Mouse (Mus musculus): ENCODE results near the gene Gm26741.
"Not testable (repeated sequence)": the region's sequence is repeated elsewhere in the genome, so short reads cannot be mapped to it uniquely, and the experiment has no call there.

Gene Gm26741

GRCm38 (mm10) chr10:52358467-52358866 is at the start of gene Gm26741:
Gene Gm26741 (plus strand): TSS chr10:52358767.
- no peak for DNase-seq (ENCODE audit: extremely low read depth, insufficient read length, low spot score)

GRCm38 (mm10) chr10:52309196-52309595 is 49.4 kb upstream of the Gm26741 start:
- no peak for DNase-seq (ENCODE audit: extremely low read depth, insufficient read length, low spot score)

- DNase-seq (ENCODE audit: extremely low read depth, insufficient read length, low spot score) = no peak
These were observed 38.9 kb upstream of the Gm26741 start for GRCm38 (mm10) chr10:52319506-52320286.

GRCm38 (mm10) chr10:52321918-52322317 is 36.6 kb upstream of the Gm26741 start:
- DNase-seq (ENCODE audit: extremely low read depth, insufficient read length, low spot score) = no peak

- no peak for DNase-seq (ENCODE audit: extremely low read depth, insufficient read length, low spot score)
These were observed 27.6 kb upstream of the Gm26741 start for GRCm38 (mm10) chr10:52331007-52331406.

DNA sequence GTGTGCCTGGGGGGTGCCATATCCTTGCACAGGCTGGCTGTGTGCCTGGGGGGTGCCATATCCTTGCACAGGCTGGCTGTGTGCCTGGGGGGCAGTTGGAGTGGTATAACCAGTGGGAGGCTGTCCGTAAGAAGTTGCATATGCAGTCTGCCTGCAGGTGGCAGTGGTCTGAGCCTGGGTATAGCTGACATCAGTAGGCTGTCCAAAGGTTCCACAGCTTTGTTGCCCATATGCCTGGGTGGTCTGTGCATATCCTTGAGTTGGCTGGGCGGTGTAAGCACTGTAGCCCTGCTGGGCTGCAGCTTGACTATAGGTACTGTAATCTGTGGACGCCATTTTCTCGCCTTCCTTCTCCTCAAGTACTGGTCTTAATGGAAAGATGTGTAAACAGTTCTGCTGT is 15.2 kb upstream of the Gm26741 start:
- DNase-seq (ENCODE audit: extremely low read depth, insufficient read length, low spot score) = not testable (repeated sequence)

GRCm38 (mm10) chr10:52353184-52353583 is 5.4 kb upstream of the Gm26741 start:
- DNase-seq (ENCODE audit: extremely low read depth, insufficient read length, low spot score) = no peak

- DNase-seq (ENCODE audit: extremely low read depth, insufficient read length, low spot score) = no peak
These were observed 1.7 kb downstream of the Gm26741 start for GRCm38 (mm10) chr10:52360241-52360735.

DNA sequence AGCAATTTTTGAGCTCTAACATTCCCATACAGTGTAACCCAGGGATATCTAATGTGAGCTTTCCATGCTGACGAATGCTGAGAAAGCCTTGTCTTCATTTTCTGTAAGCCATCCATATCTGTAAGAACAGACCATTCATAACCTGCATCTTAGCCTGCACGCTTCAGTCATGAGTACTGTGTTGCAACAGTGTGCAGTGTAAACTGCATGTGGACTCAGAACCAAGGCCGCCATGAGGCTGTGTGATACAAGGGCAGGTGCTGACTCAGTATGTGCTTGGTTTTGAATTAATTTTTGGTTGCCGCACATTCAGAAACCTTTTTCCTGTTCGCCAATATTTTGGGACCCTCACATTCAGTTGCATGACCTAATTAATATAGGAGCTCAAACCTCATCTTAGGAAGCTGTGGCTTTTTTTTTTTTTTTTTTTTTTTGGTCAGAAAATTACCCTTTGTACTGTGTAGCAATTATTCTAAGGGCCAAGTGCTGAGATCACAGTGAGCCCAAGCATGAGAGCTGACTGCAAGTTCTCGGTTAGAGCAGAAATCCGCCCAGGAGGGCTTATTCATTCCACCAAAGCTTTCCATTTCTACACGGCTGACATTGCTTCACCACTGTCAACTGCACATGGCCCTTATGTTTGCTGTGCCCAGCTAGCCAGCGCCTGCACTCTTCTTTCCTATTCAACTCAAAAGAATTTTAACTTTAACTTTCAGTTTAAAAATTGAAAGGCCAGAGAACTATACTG is 2.5 kb downstream of the Gm26741 start:
- no peak for DNase-seq (ENCODE audit: extremely low read depth, insufficient read length, low spot score)

- no peak for DNase-seq (ENCODE audit: extremely low read depth, insufficient read length, low spot score)
These were observed 9.8 kb downstream of the Gm26741 start for GRCm38 (mm10) chr10:52368376-52368775.

DNA sequence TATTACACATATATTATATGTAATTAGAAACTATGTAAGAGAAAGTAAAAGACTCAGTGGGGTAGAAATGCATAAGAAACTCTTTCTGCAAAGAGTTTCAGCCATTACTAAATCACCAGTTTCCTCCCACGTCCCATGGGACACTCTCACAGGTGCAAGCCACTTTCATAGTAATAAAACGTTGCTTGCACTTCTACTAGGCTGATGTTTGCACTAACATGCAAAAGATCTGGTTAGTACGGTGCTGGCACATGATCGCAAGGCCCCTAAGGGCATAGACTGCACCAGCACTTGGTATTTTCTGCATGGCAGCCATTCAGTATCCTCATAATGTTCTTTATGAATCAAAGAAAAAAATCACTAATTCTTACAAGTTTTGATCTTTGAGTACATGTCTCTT is 15.3 kb downstream of the Gm26741 start:
- no peak for DNase-seq (ENCODE audit: extremely low read depth, insufficient read length, low spot score)

DNA sequence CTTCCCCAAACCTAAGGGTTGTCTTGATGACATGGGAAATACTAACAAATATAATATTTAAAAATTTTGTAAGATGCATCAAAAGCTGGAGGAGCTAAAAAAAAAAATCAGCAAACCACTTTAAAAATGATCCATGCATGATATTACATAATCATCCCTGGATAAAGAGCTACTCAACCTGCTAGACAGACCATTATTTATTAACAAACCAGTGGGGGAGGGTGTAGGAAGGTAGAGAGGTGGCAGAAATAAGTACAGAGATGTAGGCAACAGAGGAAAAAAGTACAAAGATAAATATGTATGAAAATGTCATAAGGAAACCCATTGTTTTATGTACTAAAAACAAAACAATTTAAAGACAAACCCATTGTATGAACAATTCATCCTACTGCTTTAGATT is 16.1 kb downstream of the Gm26741 start:
- no peak for DNase-seq (ENCODE audit: extremely low read depth, insufficient read length, low spot score)

- no peak for DNase-seq (ENCODE audit: extremely low read depth, insufficient read length, low spot score)
These were observed 17.9 kb downstream of the Gm26741 start for GRCm38 (mm10) chr10:52376422-52376821.

- DNase-seq (ENCODE audit: extremely low read depth, insufficient read length, low spot score) = no peak
These were observed 19.2 kb downstream of the Gm26741 start for GRCm38 (mm10) chr10:52377813-52378212.

- no peak for DNase-seq (ENCODE audit: extremely low read depth, insufficient read length, low spot score)
These were observed 22.8 kb downstream of the Gm26741 start for GRCm38 (mm10) chr10:52381321-52381801.

DNA sequence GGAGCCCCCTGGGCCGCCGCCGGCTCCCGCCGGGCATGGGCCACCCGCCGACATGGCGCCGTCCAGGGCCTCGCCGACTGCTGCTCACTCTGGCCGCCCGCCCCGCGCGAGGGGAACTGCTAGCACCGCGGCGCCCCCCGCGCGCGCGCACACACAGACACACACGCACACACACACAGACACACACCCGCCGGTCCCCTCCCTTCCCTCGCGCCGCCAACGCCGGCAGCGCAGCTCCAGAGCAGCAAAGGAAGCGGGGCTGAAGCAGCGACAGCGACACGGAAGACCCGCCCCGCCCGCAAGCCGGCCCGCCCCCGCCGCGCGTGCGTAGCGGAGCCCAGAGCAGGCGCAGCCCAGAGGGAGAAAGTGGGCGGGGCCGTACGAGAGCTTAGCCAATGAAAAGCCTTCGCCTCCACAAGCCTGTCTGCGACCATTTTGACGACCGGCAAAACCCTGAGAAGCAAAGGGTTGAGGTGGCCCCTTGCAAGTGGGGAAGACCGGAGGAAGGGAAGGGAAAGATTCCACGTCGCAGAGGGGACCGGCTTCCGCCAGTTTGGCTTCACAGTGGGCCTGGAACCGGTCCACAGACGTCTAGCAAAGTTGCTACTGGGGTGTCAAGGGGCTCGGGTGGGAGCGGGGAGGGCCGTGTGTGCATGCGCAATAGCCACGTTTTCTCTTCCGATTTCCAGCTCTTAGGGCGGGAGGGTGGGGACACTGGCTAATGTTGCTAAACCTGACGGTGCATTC is 23.5 kb downstream of the Gm26741 start, which contains the start of gene Gopc:
Gene Gopc (minus strand): TSS at position 280 of the 747 bp plus-strand sequence.
- DNase-seq (ENCODE audit: extremely low read depth, insufficient read length, low spot score) = peak; percentile 96

DNA sequence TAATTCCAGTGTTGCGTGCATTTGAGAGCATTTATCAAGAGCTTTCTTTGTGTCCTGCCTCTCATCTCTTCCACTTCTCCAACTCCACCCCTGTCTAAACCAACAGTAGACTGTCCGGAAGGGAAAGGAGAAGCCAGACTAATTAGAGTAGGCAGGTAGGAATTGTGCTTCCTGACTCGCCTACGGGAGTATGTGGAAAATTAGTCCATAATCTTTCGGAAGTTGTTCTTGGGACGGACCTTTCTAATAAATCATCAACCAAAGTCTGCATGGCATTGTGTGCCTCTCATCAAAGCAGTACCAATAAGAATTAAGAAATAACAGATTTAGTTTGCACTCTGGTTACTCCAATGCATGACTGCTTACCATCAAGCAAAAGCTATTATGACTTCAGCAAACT is 24.5 kb downstream of the Gm26741 start:
- DNase-seq (ENCODE audit: extremely low read depth, insufficient read length, low spot score) = no peak

GRCm38 (mm10) chr10:52383522-52383921 is 25.0 kb downstream of the Gm26741 start:
- DNase-seq (ENCODE audit: extremely low read depth, insufficient read length, low spot score) = peak; percentile 46

DNA sequence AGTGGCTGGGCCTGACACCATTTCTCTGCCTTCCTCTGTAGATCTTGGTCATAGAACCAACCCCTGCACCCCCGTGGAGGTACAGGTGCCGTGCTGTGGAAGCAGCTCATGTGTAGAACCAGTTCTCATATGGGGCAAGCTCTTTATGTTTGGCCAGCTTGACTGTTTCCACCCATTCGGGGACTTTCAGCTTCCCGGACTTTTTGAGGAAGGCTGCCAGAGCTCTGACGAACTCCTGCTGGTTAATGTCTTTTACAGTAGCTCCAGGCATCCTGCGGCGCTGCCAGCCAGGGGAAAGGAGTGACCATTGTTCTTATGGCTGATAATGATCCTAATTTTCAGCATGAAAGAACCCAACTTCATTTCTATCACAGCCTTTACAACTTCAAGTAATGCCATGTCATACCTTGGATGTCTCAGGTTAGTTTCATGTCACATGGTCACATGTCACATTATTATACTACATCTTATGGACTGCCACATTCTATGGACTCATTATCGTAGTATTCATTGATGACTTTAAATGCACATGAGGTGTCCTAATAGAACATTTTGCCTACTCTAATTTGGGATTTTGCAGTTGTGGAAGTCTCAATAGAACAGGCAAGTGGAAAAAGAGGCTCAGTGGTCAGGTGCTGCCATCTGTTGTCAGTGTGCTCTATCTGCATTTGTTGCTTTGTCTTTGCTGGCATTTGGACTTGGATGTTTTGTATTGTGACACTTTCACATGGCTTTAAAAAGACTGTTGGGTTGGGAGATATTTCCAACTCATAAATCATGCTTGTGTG is 26.4 kb downstream of the Gm26741 start:
- peak; percentile 13 for DNase-seq (ENCODE audit: extremely low read depth, insufficient read length, low spot score)

GRCm38 (mm10) chr10:52387192-52387591 is 28.6 kb downstream of the Gm26741 start:
- DNase-seq (ENCODE audit: extremely low read depth, insufficient read length, low spot score) = no peak
